Mouse (Mus musculus) cerebellum, adult 2 months (tissue): ENCODE data around the gene Plxnc1.

Experiments
- CTCF ChIP-seq: fragments of 200-500 bp; IDR thresholded peaks from 2 replicates; pipeline ENCODE4 v1.5.1; 2011; ENCODE audit warnings: low read depth, mild to moderate bottlenecking, control low read depth, low read length, moderate library complexity, borderline replicate concordance; ENCODE audit not compliant: insufficient read depth
- POLR2A ChIP-seq: fragments of 200-500 bp; IDR thresholded peaks from 2 replicates; pipeline ENCODE4 v1.6.1; 2011; ENCODE audit warnings: low read length, control low read depth, borderline replicate concordance; ENCODE audit not compliant: insufficient read depth

DNA sequence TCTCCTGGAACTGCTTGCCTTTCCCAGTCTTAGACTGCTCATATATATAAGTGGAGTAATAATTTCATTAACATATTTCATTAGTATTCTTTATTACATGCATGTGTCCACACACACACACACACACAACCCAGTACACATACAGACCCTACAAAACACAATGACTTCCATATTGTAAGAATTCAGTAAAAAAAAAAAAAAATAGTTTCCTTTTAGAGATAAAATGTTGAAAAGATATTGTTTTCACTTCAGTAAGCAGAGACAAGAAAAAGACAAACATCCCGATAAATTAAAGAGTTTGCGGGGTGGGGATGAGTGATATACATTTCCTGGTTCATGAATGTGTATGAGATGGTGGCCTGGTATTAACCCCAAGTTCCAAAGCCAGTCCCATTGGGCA, 34.8 kb downstream of the Plxnc1 start:
- TF ChIP-seq CTCF: no peak
- TF ChIP-seq POLR2A: no peak
